Mouse (Mus musculus): ENCODE results near the gene Syndig1.

GRCm38 (mm10) chr2:149906694-149907093, 77.7 kb downstream of the Syndig1 start:
- TF ChIP-seq POLR2A (IDR thresholded peaks at IDR 0.05; ENCODE audit: extremely low read depth, insufficient read depth, low read length) = no peak
- TF ChIP-seq CTCF (IDR thresholded peaks at IDR 0.05; ENCODE audit: low read depth, low read length) = no peak

Data from liver, adult 2 months (tissue).